Mouse (Mus musculus) midbrain, embryonic 10.5 days (tissue): Measurements from ENCODE around the gene Dab1. TPM values are rescaled to one million over a fixed set of nuclear protein-coding genes. Genes with fewer than 3 reads are reported as not detected.
A peak's percentile ranks its signal among the peaks of the same experiment; 100 is the strongest.

Source experiments
- DNase-seq: peaks from one replicate; pipeline ENCODE4 v3.0.0-alpha.2; 2017; ENCODE audit warnings: low spot score
- H3K27ac ChIP-seq: fragments of 300-500 bp; sonication (generic); replicated peaks from 2 replicates; pipeline ENCODE4 v1.5.1; 2016; ENCODE audit warnings: mild to moderate bottlenecking
- H3K27me3 ChIP-seq: fragments of 300-500 bp; sonication (generic); 2 replicates; pipeline ENCODE4 v1.6.1; 2016; ENCODE audit warnings: low read depth, mild to moderate bottlenecking; ENCODE audit not compliant: poor library complexity, severe bottlenecking
- H3K36me3 ChIP-seq: fragments of 300-500 bp; sonication (generic); 2 replicates; pipeline ENCODE4 v1.6.1; 2016; ENCODE audit warnings: mild to moderate bottlenecking, moderate library complexity
- H3K4me1 ChIP-seq: fragments of 300-500 bp; sonication (generic); 2 replicates; pipeline ENCODE4 v1.6.1; 2016
- H3K4me3 ChIP-seq: fragments of 300-500 bp; sonication (generic); 2 replicates; pipeline ENCODE4 v1.5.1; 2016; ENCODE audit warnings: mild to moderate bottlenecking, moderate library complexity
- H3K9me3 ChIP-seq: fragments of 300-500 bp; sonication (generic); replicated peaks from 2 replicates; pipeline ENCODE4 v1.6.1; 2016; ENCODE audit warnings: mild to moderate bottlenecking
- whole genome bisulfite sequencing: fragments of 180-500 bp; shearing (Covaris S2); methylation state at CpG from one replicate; pipeline ENCODE4 v1.1.7; 2016; 5-methylcytosine and 5-hydroxymethylcytosine counted together
- polyA plus RNA-seq: library from polyadenylated mRNA; unstranded; fragments of >200 nt; fragmentation: Nextera tagmentation; extraction: Ambion mirVana; gene quantifications from 2 replicates; pipeline ENCODE4 v1.2.1, GENCODE M21; 2016

Dab1 gene
- polyA plus RNA-seq, 1 experiment from 2014 or later: 27.0 TPM

DNA sequence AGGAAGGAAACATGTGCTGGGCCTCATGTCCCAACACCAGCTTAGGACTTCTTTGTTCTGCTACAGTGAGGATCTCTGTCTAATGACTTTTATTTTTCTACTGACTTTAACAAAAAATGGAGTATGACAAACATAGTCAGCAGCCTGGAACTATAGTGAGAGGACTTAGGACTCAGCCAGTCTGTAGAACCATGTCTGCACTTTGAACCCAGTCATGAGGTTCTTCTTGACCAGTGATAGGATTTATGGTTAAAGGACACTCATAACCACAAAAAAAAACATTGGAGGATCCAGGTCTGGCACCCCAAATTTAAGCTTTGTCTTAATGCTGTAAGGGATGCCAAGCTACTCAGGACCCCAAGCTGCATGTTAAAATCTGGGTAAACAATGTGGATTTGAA is 416.9 kb downstream of the Dab1 start:
- H3K4me3 ChIP-seq: no peak overlapping the region
- no peaks in the 10 kb centered on the region for H3K36me3 ChIP-seq
- no peaks in the 10 kb centered on the region for H3K27me3 ChIP-seq
- H3K27ac ChIP-seq: no peak overlapping the region
- DNase-seq: no peak
- H3K9me3 ChIP-seq: no peaks in the 10 kb centered on the region
- no peaks in the 10 kb centered on the region for H3K4me1 ChIP-seq

DNA sequence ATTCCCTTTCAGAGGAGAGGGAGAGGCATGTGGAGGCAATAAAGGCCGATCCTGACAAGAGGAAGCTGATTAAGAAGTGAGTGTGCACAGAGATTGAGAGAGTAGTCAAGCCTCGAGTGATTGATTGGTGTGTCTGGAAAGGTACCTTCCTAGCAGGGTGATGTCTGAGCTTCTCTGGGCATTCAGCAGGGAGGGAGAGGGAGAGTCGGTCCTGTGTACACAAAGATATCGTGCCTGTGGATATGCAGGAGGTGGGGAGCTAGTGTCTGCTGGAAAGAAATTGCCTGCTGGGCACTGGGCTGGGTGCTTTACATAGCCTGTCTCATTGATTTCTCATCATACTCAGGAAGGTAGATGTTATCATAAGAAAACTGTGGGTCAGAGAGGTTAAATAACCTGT is 420.4 kb downstream of the Dab1 start:
- no peaks in the 10 kb centered on the region for H3K4me1 ChIP-seq
- no peak for DNase-seq
- H3K4me3 ChIP-seq: no peak overlapping the region
- no peaks in the 10 kb centered on the region for H3K9me3 ChIP-seq
- WGBS: 75% methylated on average over 4 of the region's 4 CpGs
- no peaks in the 10 kb centered on the region for H3K36me3 ChIP-seq
- H3K27ac ChIP-seq: no peak overlapping the region
- no peaks in the 10 kb centered on the region for H3K27me3 ChIP-seq

- WGBS: 89% methylated on average over 2 of the region's 2 CpGs
- peaks cover 5% of the 10 kb centered on the region for H3K4me1 ChIP-seq
- H3K27ac ChIP-seq: no peak overlapping the region
- no peaks in the 10 kb centered on the region for H3K9me3 ChIP-seq
- no peaks in the 10 kb centered on the region for H3K36me3 ChIP-seq
- H3K27me3 ChIP-seq: no peaks in the 10 kb centered on the region
- no peak for DNase-seq
- H3K4me3 ChIP-seq: no peak overlapping the region
These were observed 424.3 kb downstream of the Dab1 start for GRCm38 (mm10) chr4:104043441-104043840.

DNA sequence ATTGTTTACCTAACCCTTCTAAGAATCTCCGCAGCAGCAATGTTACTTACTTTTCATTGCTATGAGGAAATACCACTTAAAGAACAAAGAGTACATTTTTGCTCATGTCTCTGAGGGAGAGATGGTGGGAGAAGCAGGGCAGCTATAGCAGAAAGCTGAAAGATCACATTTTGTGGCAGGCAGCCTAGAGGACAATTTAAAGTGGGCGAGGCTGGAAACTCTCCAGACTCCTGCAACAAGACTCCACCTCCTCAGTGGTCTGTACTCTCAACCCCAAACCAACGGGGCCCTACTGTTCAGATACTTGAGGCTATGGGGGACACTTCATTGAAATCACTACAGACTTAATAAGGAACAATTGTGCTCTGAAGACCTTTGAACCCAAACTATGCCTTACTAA is 425.5 kb downstream of the Dab1 start:
- no peaks in the 10 kb centered on the region for H3K27me3 ChIP-seq
- H3K36me3 ChIP-seq: no peaks in the 10 kb centered on the region
- no peak overlapping the region for H3K27ac ChIP-seq
- no peak overlapping the region for H3K4me3 ChIP-seq
- H3K9me3 ChIP-seq: no peaks in the 10 kb centered on the region
- 69% methylated on average over 3 of the region's 3 CpGs for WGBS
- peaks cover 5% of the 10 kb centered on the region for H3K4me1 ChIP-seq
- no peak for DNase-seq

GRCm38 (mm10) chr4:104047966-104048804 is 429.0 kb downstream of the Dab1 start:
- no peak overlapping the region for H3K27ac ChIP-seq
- no peaks in the 10 kb centered on the region for H3K36me3 ChIP-seq
- H3K9me3 ChIP-seq: no peaks in the 10 kb centered on the region
- no peak overlapping the region for H3K4me3 ChIP-seq
- 75% methylated on average over 7 of the region's 7 CpGs for WGBS
- no peaks in the 10 kb centered on the region for H3K27me3 ChIP-seq
- DNase-seq: no peak
- peaks cover 5% of the 10 kb centered on the region for H3K4me1 ChIP-seq

GRCm38 (mm10) chr4:104057116-104057515 is 438.0 kb downstream of the Dab1 start:
- no peaks in the 10 kb centered on the region for H3K36me3 ChIP-seq
- no peak overlapping the region for H3K4me3 ChIP-seq
- H3K27ac ChIP-seq: no peak overlapping the region
- no peaks in the 10 kb centered on the region for H3K27me3 ChIP-seq
- H3K4me1 ChIP-seq: peaks cover 9% of the 10 kb centered on the region
- no peaks in the 10 kb centered on the region for H3K9me3 ChIP-seq
- no peak for DNase-seq

- Histone ChIP-seq H3K4me1 (peaks cover 12% of the 10 kb centered on the region), H3K36me3 (no peaks in the 10 kb centered on the region), H3K4me3 (no peak overlapping the region), H3K27me3 (no peaks in the 10 kb centered on the region), H3K9me3 (no peaks in the 10 kb centered on the region), H3K27ac (no peak overlapping the region)
- 54% methylated on average over 4 of the region's 4 CpGs for WGBS
- DNase-seq: no peak
These were observed 440.4 kb downstream of the Dab1 start for GRCm38 (mm10) chr4:104059569-104059968.

- peaks cover 12% of the 10 kb centered on the region for H3K4me1 ChIP-seq
- no peaks in the 10 kb centered on the region for H3K27me3 ChIP-seq
- H3K9me3 ChIP-seq: no peaks in the 10 kb centered on the region
- no peak overlapping the region for H3K4me3 ChIP-seq
- H3K27ac ChIP-seq: no peak overlapping the region
- no peaks in the 10 kb centered on the region for H3K36me3 ChIP-seq
- 91% methylated on average over 4 of the region's 4 CpGs for WGBS
- no peak for DNase-seq
These were observed 443.2 kb downstream of the Dab1 start for GRCm38 (mm10) chr4:104062356-104062755.

- no peak overlapping the region for H3K27ac ChIP-seq
- H3K4me1 ChIP-seq: peaks cover 18% of the 10 kb centered on the region
- DNase-seq: no peak
- no peaks in the 10 kb centered on the region for H3K9me3 ChIP-seq
- no peak overlapping the region for H3K4me3 ChIP-seq
- H3K27me3 ChIP-seq: peaks cover 3% of the 10 kb centered on the region; the same call in 1 of the 2 replicates
- H3K36me3 ChIP-seq: no peaks in the 10 kb centered on the region
- WGBS: 80% methylated on average over 5 of the region's 5 CpGs
These were observed 447.7 kb downstream of the Dab1 start for GRCm38 (mm10) chr4:104066901-104067300.

DNA sequence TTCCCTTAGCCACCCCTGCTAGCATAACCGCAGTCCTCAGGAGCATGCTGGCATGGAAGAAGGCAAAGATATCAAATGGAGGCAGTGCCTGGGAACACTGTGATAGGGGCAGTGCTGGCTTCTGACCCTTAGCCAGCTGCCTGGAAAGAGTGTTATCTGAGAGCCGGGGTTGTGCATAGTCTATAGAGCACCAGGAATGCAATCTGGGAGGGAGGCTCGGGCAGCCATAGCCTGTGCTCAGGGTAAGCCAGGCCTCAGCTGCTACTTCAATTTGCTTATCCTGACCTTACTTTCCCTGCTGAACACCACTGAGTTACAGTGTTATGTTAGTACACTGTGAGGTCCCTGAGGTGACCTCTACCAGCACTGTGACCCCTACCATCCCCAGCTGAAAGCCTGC is 448.6 kb downstream of the Dab1 start:
- no peak for DNase-seq
- Histone ChIP-seq H3K27ac (no peak overlapping the region), H3K4me3 (no peak overlapping the region), H3K36me3 (no peaks in the 10 kb centered on the region), H3K9me3 (no peaks in the 10 kb centered on the region), H3K27me3 (peaks cover 10% of the 10 kb centered on the region; the same call in 1 of the 2 replicates), H3K4me1 (peaks cover 19% of the 10 kb centered on the region)
- 37% methylated on average over 3 of the region's 3 CpGs for WGBS

DNA sequence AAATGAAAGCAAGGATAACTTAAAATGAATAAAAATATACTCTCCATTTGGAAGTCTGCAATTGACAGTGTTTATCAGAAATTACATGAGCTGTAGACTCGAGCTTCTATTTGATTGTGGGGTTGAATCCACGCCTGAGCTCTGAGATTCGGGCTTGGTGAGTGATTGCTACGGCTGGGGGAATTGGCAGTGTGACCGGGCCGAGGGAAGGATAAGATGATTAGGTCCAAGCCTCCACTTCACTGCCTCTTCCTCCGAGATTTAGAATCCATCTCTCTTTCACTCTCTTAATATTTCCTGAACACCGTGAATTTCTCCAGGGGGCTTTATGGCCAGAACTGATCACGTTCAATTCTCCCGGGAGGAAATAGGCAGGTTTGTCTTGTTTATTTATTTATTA is 452.1 kb downstream of the Dab1 start:
- DNase-seq: no peak
- Histone ChIP-seq H3K9me3 (no peaks in the 10 kb centered on the region), H3K36me3 (no peaks in the 10 kb centered on the region), H3K4me3 (no peak overlapping the region), H3K27me3 (peaks cover 10% of the 10 kb centered on the region; the same call in 1 of the 2 replicates), H3K4me1 (peaks cover 25% of the 10 kb centered on the region), H3K27ac (no peak overlapping the region)
- 76% methylated on average over 10 of the region's 10 CpGs for WGBS

- WGBS: 50% methylated on average over 7 of the region's 7 CpGs
- no peak for DNase-seq
- H3K27ac ChIP-seq: peak overlapping the region; percentile 59; the same call in 1 of the 2 replicates
- H3K4me1 ChIP-seq: peaks cover 19% of the 10 kb centered on the region
- no peaks in the 10 kb centered on the region for H3K36me3 ChIP-seq
- H3K27me3 ChIP-seq: peaks cover 10% of the 10 kb centered on the region; the same call in 1 of the 2 replicates
- no peaks in the 10 kb centered on the region for H3K9me3 ChIP-seq
- H3K4me3 ChIP-seq: no peak overlapping the region
These were observed 454.8 kb downstream of the Dab1 start for GRCm38 (mm10) chr4:104073920-104074459.

- Histone ChIP-seq H3K27me3 (no peaks in the 10 kb centered on the region), H3K27ac (no peak overlapping the region), H3K4me3 (no peak overlapping the region), H3K36me3 (no peaks in the 10 kb centered on the region), H3K9me3 (no peaks in the 10 kb centered on the region), H3K4me1 (peaks cover 15% of the 10 kb centered on the region)
- 93% methylated on average over 1 of the region's 1 CpGs for WGBS
- DNase-seq: no peak
These were observed 458.6 kb downstream of the Dab1 start for GRCm38 (mm10) chr4:104077771-104078170.
